Mouse (Mus musculus): ENCODE measurements around the gene Cxcl5.

DNA sequence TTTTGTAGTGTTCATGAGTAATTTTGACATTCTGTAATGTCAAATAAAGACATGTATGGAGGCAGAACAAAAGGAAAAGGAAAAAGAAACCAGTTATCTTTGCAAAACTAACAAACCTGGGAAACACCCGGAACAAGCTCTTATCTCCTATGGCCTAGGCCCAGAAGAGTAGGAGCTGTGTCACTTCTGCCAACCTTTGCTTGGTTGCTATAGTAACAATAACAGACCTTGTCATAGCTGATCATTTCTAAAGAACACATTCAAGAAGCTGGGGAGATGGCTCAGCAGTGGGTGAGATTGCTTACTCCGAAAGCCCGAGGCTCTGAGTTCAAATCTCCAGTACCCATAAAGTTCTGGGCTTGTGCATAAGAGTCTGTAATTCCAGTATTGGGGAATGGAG is 36.5 kb upstream of the Cxcl5 start:
- no peak for TF ChIP-seq CTCF (IDR thresholded peaks at IDR 0.05; ENCODE audit: control insufficient read depth, insufficient read depth, insufficient replicate concordance, low read depth, low read length)
- no peak for TF ChIP-seq POLR2A (IDR thresholded peaks at IDR 0.05; ENCODE audit: control insufficient read depth, low read depth, low read length)

Measured in testis, adult 2 months (tissue).